Mouse (Mus musculus) lung, adult 10 weeks (tissue): ENCODE measurements around the gene Slc52a3. TPM values are rescaled to one million over a fixed set of nuclear protein-coding genes. Genes with fewer than 3 reads are reported as not detected.

Experiments
- polyA plus RNA-seq: library from polyadenylated mRNA; stranded (reverse); fragments of 350-450 nt; fragmentation: Illumina TruSeq; extraction: RNeasy Lipid Tissue Mini Kit (QIAGEN cat#74804); gene quantifications from one replicate; pipeline ENCODE4 v1.2.3, GENCODE M21; 2014; ENCODE audit warnings: low read depth, low replicate concordance; ENCODE audit not compliant: insufficient read depth

The Slc52a3 gene
- 11.0 TPM for polyA plus RNA-seq

DNA sequence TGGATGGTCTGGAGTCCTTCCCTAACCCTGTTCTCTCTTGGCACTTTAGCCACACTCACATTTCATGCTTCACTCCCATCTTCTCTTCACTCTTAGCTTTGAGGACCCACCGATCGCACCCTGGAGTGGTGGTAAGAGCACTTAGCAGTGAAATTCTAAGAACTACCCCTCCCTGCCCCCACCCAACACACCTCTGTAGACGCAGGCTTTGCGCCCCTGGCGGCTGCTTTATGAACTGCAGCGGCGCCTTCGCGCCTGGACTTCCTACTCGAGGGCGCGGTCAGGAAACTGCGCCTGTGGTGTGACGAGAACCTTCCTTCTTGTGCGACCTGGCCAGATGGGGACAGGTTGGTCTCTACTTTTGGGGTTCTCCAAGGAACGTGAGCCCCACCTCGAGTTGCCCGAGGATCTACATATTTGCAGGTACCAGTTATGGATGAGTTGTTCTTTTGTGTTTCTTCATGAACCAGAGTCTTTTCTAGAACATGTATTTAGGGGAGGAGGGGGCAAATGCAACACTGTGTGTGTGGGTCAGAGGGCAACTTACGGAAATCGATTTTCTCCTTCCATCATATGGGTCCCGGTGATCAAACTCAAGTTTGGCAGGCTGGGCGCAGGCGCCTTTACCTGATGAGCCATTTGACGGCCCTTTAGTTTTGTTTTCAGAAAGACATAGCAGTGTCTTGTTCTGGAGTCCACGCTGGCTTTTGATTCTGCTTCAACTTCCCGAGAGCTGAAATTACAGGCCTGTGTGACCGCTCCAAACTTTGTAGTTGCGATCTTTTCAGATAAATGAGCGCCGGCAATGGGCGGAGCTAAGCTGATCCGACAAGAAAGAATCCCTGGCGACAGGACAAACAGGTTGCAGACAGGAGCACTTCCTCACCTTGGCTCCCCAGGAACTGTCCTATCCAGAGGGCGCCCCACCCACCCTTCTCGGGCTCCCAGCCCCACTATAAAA is at the start of gene Slc52a3:
TSS of gene Slc52a3 (plus strand) at position 283 of the 961 bp plus-strand sequence.

DNA sequence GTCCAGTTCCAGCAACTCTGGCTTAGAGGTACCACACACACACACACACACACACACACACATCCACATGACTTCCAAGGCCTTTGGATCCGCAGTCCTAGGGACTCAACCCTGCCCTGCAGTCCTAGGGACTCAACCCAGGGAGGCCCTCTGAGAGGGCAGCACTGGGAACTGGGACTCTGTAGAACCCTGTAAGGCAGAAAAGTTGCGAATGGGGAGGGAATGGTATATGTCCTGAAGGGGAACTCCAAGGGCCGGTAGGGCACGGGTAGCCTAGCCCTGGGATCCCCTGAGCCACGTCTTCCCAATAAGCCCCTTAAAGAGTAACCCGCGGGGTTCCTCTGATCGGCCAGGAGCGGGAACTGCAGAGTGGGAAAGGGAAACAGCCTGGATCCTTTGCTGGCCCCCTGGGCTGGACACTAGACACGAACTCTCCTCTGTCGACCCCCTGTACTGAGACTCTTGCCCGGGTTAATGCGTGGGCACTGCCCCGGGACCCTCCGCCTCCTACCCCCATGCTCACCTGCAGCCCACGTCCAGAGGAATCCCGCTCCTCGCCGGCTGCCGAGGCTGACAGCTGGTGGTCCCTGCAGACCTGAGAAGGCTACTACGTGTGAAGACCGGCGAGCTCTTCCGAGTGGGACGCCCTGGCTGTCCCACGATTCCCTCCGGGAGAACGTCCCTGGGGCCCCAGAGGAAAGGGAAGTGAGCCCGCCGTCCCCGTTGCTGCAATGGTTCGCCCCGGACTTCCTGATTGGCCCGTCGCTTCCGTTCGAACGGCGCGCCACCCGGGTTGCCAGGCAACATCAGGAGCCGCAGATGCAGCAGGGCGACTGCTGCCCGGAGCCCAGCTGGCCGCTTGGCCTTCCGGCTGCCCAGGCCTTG is 16.6 kb upstream of the Slc52a3 start, which contains the start of gene Fam110a:
TSS of gene Fam110a (minus strand) at position 750 of the 885 bp plus-strand sequence.

Other genes with a start within 250 kb of the Slc52a3 start
- 0.46 TPM for gene Rspo4, start 153.6 kb upstream of the Slc52a3 start, polyA plus RNA-seq
- 0.66 TPM for gene Angpt4, start 85.3 kb upstream of the Slc52a3 start, polyA plus RNA-seq
- gene Fam110a, start 16.3 kb upstream of the Slc52a3 start, polyA plus RNA-seq = 24.8 TPM
- gene Scrt2, start 85.0 kb downstream of the Slc52a3 start, polyA plus RNA-seq = not detected
- gene Srxn1, start 109.0 kb downstream of the Slc52a3 start, polyA plus RNA-seq = 13.4 TPM
- 0.76 TPM for gene Tcf15, start 147.1 kb downstream of the Slc52a3 start, polyA plus RNA-seq
- gene Csnk2a1, start 230.3 kb downstream of the Slc52a3 start, polyA plus RNA-seq = 36.7 TPM